Mouse (Mus musculus): ENCODE measurements at regions not wholly inside any gene's neighbourhood (a gene's known extent, or its start where the extent isn't known, plus 50 kb on each side); places are given as distances from the start of the nearest gene placed in this dataset.

GRCm38 (mm10) chr10:9569277-9569676 lies 105.7 kb downstream of the Samd5 start:
- DNase-seq (ENCODE audit: extremely low spot score in 1 of 2, low spot score in 1 of 2): no peak

- no peak for DNase-seq (ENCODE audit: extremely low spot score in 1 of 2, low spot score in 1 of 2)
Measured at GRCm38 (mm10) chr10:9557517-9558065, 117.4 kb downstream of the Samd5 start.

GRCm38 (mm10) chr10:9557092-9557491 lies 117.9 kb downstream of the Samd5 start:
- DNase-seq (ENCODE audit: extremely low spot score in 1 of 2, low spot score in 1 of 2): no peak

GRCm38 (mm10) chr10:9553946-9554345 lies 121.1 kb downstream of the Samd5 start:
- DNase-seq (ENCODE audit: extremely low spot score in 1 of 2, low spot score in 1 of 2): no peak

- DNase-seq (ENCODE audit: extremely low spot score in 1 of 2, low spot score in 1 of 2): no peak
Measured at GRCm38 (mm10) chr10:9549913-9550709, 124.9 kb downstream of the Samd5 start.

GRCm38 (mm10) chr10:9545807-9546206 lies 129.2 kb downstream of the Samd5 start:
- no peak for DNase-seq (ENCODE audit: extremely low spot score in 1 of 2, low spot score in 1 of 2)

- DNase-seq (ENCODE audit: extremely low spot score in 1 of 2, low spot score in 1 of 2): no peak
Measured at GRCm38 (mm10) chr10:9544041-9544786, 130.8 kb downstream of the Samd5 start.

- no peak for DNase-seq (ENCODE audit: extremely low spot score in 1 of 2, low spot score in 1 of 2)
Measured at GRCm38 (mm10) chr10:9541579-9541978, 133.4 kb downstream of the Samd5 start.

GRCm38 (mm10) chr10:9537686-9538085 lies 137.3 kb downstream of the Samd5 start:
- no peak for DNase-seq (ENCODE audit: extremely low spot score in 1 of 2, low spot score in 1 of 2)

GRCm38 (mm10) chr10:9534552-9534951 lies 140.5 kb downstream of the Samd5 start:
- no peak for DNase-seq (ENCODE audit: extremely low spot score in 1 of 2, low spot score in 1 of 2)

- DNase-seq (ENCODE audit: extremely low spot score in 1 of 2, low spot score in 1 of 2): no peak
Measured at GRCm38 (mm10) chr10:9533283-9533682, 141.7 kb downstream of the Samd5 start.

- no peak for DNase-seq (ENCODE audit: extremely low spot score in 1 of 2, low spot score in 1 of 2)
Measured at GRCm38 (mm10) chr10:9531931-9532330, 143.1 kb downstream of the Samd5 start.

GRCm38 (mm10) chr10:9529408-9529807 lies 145.6 kb downstream of the Samd5 start:
- no peak for DNase-seq (ENCODE audit: extremely low spot score in 1 of 2, low spot score in 1 of 2)

GRCm38 (mm10) chr10:9528066-9528465 lies 146.9 kb downstream of the Samd5 start:
- no peak for DNase-seq (ENCODE audit: extremely low spot score in 1 of 2, low spot score in 1 of 2)

- DNase-seq (ENCODE audit: extremely low spot score in 1 of 2, low spot score in 1 of 2): no peak
Measured at GRCm38 (mm10) chr10:9509764-9510390, 165.1 kb downstream of the Samd5 start.

- no peak for DNase-seq (ENCODE audit: extremely low spot score in 1 of 2, low spot score in 1 of 2)
Measured at GRCm38 (mm10) chr10:9509092-9509671, 165.8 kb downstream of the Samd5 start.

GRCm38 (mm10) chr10:9503569-9504493 lies 171.2 kb downstream of the Samd5 start:
- DNase-seq (ENCODE audit: extremely low spot score in 1 of 2, low spot score in 1 of 2): no peak

GRCm38 (mm10) chr10:9498550-9498949 lies 176.5 kb downstream of the Samd5 start:
- DNase-seq (ENCODE audit: extremely low spot score in 1 of 2, low spot score in 1 of 2): no peak

- no peak for DNase-seq (ENCODE audit: extremely low spot score in 1 of 2, low spot score in 1 of 2)
Measured at GRCm38 (mm10) chr10:9497021-9497420, 178.0 kb downstream of the Samd5 start.
